Mouse (Mus musculus): ENCODE measurements around the gene Ehd1.

Ehd1 gene

DNA sequence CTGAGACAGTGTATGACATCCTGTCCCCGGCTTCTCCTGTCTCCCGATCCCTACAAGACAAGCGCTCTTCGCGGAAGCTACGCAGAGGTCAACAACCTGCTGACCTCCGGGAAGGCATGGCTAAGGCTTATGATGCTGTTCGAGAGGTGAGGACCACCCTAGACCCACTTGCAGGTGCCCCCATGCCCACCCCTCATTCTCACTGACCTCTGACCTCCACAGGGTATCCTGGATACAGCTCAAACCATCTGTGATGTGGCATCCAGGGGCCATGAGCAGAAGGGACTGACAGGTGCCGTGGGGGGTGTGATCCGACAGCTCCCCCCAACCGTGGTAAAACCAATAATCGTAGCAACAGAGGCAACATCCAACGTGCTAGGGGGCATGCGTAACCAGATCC, 15.1 kb upstream of the Ehd1 start:
- DNase-seq = peak; percentile 65

DNA sequence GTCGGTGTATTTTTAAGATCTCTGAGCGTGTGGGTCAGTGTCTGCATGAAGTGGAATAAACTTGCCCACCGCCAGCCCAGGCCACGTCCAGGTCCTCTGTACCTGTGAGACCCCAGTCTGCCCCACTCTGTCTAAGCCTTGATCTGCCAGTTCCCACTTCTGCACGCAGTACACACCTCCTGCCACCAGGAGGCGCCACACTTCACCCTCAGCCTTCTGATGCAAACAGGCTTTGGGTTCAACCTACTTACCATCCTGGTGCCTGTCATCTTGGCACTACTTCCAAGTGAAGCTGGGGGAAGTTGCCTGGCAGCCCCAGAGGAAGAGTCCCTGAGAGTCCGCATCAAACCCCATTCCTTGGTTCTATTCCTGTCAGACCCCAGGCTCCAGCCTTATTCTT, 14.3 kb upstream of the Ehd1 start:
- DNase-seq = peak; percentile 88

DNA sequence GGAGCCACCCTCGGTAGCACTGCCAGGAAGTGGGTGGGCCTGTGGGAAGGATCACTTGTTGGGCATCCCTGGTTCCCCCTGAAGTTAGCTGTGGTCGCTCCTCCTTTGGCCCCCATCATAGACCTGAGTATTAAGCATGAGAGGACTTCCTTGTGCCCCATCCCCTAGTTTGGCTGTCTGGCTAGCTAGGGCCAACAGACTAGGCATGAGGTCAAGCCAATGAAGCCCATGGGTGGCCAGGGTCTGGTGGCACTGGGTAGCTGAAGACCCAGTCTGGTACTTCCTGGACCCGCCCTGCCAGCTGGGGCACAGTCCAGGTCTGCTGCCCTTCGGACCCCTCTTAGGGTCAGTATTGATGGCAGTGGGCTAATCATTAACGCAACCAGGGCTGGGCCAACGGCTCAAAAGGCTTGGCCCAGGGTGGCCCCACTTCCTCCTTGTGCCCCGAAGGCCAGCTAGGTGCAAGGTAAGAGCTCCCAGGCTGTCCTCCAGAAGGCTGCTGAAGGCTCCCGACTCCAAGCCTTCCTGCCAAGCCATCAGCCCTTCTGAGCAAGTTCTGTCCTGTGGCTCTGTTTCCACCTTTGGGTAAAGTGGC, 13.6 kb upstream of the Ehd1 start:
- peak; percentile 66 for DNase-seq

DNA sequence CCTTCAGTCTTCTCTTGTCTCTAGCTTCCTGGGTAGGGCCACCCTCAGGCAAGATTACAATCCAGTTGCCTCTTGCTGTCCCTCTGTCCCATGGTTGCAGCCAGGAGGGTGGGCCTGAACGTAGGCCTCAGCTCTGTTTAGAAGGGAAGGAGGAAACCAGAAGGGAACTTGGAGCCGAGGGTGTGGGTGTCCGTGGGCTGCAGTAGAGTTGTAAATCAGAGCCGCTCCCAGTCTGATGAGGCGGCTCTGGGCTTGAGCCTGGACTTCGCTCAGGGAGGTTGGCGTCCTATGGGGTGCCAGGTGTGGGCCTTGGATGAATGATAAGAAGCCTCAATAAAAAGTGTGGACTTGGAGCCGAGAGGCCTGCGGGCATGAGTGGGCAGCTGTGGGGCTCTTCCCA, 12.3 kb upstream of the Ehd1 start:
- DNase-seq = no peak

DNA sequence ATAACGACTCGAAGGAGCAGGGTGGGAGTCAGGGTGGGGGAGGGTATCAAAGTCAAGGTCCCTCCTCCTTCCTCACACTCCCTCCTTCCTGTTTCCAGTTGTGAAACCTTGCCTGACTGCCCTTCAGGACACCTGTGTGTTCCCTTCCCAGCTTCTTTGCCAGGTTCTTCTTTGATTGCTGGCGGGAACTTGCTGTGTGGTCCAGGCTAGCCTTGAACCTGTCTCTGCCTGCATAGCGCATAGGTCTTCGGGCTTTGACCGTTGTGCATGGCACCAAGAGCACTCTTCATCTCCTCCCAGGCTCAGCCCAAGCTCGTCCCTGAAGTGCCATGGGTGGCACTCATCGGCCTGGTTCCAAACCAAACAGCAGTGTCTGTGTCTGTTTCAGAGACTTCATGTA, 11.6 kb upstream of the Ehd1 start:
- DNase-seq = no peak

DNA sequence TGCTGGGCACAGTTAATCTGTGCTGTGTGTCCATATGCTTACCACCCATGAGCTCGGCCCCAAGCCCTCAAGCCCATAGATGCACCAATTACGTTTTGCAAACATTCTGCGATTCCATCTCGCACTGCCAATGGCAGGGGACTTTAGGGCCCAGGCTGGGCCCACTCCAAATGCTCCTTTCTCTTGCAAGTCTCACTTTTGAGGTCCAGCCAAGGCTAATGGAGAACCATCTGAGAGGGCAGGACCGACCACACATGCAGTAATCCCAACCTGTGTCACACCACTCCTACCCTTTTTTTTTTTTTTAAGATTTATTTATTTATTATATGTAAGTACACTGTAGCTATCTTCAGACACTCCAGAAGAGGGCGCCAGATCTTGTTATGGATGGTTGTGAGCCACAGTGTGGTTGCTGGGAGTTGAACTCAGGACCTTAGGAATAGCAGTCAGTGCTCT, 10.8 kb upstream of the Ehd1 start:
- DNase-seq = peak; percentile 76

DNA sequence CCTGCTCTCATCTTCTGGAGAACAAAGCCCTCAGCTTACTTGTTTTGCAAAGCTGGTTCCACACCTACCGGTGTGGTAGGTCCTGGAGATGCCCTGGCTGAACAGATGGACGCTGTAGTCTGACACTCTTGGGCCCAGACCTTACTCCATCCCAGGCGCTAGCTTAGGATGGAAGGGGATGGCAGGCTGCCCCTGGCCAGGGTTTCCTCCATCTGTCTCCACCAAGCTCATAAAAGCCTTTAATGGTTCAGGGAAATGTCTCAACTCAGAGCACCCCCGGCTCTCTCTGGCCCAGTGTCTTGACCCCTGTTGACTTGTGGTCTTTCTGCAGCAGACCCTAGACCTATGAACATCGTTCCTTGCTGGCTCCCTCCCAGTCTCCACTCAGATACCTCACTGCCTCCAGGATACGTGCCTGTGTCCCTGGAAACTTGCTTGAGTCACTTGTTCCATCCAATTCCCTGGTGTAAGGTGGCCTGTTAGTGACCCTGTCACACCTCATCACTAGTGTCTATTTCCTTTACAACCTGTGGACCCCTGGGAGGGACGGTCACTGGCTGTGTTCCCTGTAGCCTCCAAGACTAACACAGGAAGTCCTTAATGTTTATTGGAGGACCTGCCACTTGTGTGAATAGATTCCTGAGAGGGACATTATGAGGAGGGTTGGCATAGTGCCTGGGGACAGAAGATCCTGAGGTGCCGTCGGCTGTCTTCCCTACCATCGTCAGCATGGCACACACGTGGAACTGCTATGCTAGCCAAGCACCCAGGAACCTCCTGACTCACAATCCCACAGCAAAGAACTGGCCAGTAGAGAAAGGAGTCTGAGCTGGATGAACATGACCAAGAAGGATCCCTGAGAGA, 9.0 kb upstream of the Ehd1 start:
- DNase-seq = peak; percentile 97

DNA sequence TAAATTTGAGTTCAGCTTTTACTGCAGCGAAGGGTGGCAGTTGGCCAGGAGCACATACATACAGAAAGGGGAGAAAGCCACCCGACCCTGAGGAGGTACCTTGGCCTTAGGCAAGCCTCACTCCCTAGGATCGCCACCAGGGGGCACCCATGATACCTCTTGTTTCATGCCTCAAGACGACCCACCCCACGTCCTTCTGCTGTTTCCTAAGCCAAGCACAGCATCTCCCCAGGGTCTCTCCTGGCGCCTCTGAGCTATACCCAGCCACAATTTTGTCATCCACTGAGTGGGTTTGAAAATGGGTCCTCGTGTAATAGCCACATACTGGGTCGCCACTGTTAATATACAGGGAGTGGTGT, 8.4 kb upstream of the Ehd1 start:
- DNase-seq = peak; percentile 90

DNA sequence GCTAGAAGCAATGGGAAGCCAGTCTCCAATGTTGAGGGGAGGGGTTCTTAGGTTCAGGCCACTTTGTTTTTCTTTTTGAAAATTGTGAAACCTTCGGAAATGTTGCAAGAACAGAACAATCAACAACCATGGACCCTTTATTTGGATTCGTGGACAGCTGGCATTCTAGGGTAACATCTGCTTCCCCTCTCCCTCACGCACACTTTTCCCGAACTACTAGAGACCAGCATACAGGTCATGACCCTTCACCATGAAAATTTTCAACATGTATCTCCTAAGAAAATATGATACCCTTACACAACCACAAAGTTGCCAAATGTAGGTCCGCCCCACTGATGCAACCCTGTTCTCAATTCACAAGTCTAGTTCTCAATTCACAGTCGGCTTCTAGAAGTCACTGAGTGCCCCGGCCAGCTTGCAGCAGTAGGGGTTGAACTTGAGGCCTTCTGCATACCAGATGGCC, 7.8 kb upstream of the Ehd1 start:
- DNase-seq = peak; percentile 50

DNA sequence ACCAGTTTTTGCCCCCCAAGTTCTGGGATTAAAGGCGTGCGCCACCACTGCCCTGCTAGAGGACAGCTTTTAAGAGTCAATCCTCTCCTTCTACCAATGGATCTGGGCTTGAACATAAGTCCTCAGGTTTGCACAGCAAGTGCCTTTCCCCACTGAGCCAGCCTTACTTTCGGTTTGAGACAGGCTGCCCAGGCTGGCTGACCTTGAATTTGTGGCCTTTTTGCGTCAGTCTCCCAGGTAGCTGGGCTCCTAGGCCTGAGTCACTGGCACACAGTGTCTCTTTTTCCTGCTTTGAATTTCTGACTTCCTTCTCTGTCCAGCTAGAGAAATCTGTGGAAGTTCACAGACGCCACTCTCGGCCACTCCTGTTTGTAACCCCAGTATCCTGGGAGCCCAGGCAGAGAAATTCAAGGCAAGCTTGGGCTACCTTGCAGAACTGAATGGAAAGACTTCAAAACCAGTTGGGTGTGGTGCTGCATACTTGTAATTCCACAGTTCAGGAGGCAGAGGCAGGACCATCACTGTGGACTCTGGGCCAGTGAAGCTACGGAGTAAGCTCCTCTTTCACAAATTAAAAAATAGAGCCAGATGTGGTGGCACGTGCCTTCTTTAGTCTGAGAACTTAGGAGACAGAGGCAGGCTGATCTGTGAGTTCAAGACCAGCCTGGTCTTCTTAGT, 6.6 kb upstream of the Ehd1 start:
- DNase-seq = no peak

DNA sequence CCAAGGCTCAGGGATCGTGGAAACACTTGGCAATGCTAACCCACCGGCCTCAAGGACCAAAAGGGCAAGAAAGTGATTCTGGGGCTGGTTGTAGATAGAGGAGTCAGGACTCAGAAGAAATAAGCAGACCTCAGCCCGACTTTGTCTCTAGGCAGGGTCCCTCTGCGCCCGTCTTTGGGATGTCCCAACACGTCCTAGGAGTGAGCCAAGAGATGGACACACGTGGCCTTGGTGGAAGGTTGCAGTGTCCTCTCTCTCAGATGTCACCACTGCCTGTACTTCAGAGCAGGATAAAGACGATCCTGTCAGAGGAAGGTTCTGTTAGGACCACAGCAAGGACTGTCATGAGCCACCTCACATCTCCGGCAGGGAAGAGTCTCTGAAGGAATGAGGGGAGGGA, 5.9 kb upstream of the Ehd1 start:
- no peak for DNase-seq

DNA sequence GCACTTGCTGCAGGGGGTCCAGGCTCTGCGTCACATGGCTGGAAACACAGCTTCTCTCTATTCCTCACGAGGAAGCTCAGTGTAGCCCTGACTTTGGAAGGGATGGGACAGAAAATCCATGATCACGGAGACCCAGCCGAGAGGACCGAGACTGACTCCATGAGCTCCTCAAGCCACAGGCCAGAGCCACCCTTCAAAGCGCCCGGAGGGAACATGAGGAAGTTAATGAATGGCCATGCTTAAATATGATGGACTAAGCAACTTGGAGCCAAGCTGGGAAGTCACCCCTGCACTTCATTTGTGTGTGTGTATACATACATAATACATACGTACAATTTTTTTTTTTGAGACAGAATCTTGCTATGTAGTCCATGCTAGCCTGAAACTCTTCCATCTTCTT, 5.3 kb upstream of the Ehd1 start:
- no peak for DNase-seq

DNA sequence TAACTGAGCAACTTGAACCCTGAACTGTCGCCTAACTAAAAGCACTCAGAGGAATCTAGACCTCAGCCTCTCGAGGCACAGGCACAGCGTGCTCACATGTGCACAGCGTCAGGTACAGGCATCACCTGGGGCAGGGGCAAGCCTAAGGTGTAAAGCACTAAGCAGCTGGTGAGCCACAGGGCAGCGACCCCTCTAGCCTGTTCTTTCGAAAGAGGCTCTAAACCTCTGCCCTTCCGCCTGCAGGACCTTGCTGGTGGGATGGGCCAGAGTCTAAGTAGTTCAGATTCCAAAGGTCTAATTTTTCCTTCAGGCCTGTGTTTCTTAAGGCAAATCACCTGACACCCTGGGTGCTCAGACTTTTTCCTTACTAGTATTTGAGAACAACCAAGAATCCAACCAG, 4.5 kb upstream of the Ehd1 start:
- no peak for DNase-seq

DNA sequence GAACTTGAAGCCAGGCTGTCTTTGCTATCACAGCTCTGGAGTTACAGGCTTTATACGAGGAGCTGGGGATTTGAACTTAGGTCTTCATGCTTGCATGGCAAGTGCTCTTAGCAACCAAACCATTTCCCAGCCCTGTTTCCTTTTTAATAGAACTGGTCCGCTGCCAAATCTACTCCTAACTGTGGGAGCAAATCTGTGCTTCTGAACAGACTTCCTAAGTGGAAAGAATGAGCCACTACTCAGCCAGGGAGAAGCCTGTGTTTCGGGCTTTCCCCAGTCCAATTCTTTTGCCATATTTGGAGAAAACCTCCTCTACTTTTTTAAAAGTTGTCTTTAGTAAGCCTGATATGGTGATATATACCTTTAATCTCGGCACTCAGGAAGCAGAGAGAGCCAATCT, 3.8 kb upstream of the Ehd1 start:
- no peak for DNase-seq

DNA sequence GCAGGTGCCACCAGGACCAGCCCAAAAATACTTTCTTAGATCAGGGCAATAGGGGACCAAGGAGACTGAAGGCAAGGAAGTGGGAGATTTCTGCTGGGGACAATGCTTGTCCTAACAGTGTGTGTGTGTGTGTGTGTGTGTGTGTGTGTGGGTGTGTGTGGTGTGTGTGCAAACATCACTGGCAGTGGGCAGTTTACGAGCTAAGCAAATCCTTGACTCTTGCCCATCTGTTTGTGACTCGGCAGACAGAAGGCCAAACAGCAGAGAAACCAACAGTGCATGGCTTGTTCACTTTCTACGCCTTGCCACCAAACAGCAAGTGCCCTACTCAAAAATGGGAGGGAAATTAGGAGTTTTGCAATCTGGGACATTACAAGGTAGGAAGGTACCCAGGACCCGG, 2.9 kb upstream of the Ehd1 start:
- DNase-seq = peak; percentile 56

DNA sequence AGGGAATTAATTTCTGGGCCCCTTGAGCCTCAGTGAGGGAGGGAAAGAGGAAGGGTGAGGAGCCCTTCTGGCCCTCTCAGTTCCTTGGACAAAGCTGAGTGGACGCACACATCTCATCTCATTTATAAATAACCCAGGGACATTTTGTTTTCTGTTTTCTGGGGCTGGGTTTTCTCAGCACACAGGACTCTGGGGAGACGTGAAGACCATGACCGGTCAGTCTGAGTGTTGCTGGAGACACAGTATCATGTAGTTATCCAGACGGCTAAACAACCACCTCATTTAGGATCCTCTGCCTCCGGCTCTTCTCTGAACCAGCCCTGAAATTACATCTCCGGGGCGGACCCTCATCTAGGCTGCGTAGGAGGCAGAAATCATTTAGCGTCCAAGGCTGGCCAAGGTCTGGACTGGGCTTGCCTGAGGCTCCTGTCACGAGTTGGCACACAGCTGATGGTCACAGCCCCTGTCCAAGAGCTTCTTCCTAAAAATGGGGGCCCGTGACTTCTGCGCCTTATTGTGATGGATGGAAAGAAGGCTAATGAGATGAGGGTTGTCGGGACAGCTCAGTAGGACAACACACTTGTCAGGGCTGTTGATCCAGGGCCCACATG, 2.4 kb upstream of the Ehd1 start:
- peak; percentile 67 for DNase-seq

DNA sequence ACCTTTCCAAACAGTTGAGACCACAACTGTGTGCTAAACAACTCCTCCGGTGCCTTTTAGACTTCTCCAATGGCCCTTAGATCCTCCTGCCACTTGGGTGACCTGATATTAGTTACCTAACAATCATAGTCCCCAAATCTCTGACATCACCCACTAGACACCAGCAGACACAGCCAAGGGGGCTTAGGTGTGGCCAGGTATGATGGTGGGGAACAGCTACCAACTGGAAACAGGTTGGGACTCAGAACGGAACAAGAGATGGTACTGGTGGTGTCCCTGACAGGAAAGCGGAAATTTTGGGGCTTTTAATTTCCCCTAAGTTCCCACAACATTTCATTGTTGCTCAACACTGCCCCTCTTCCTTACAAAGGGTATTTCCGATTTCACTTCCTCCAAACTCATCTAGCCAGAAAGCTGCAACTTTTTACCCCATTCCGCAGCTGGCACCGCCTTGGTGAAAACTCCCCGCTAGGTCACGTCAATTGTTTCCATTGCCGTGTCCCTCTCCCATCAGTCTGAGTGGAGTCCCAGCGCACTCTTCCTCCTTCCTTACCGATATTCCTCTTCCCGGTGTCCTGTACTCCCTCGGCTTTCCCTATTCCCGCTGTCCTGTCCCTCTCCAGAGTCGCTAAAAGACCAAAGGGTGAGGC, 660 bp upstream of the Ehd1 start:
- DNase-seq = peak; percentile 63

DNA sequence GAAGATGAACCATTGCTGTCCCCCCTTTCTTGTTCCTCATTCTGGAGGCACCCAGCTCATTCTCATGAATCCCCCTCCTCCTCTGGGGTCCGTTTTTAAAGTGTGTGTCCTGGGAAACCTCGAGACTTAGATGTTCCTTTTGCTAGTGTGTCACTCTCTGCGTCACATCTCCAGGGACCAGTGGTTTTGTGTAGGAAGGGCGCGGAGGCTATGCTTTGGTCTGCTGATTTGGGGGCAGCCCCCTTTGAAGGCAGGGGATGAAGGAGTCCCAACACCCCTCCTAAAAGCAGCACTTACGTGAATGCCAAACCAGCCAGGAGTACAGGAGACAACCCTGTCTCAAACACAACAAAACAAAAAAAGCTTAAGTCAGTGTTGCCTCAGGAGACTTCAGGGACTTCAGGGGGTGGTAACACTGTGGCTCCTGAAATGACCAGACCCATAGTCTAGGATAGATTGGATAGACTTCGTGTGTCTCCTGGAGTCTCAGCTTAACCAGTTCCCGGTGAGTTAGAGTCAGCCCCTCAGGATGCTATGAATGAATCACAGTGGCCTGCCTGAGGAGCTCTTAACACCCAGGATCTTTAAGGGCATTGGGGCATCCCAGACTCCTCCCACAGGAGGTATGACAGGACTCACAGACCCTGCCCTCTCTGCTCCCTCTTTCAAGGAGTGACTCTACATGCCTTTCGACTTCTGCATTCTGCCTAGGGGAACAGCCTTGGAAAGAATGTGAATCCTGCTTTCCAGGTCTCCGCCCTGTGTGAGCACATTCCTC, 1.3 kb downstream of the Ehd1 start:
- peak; percentile 80 for DNase-seq

DNA sequence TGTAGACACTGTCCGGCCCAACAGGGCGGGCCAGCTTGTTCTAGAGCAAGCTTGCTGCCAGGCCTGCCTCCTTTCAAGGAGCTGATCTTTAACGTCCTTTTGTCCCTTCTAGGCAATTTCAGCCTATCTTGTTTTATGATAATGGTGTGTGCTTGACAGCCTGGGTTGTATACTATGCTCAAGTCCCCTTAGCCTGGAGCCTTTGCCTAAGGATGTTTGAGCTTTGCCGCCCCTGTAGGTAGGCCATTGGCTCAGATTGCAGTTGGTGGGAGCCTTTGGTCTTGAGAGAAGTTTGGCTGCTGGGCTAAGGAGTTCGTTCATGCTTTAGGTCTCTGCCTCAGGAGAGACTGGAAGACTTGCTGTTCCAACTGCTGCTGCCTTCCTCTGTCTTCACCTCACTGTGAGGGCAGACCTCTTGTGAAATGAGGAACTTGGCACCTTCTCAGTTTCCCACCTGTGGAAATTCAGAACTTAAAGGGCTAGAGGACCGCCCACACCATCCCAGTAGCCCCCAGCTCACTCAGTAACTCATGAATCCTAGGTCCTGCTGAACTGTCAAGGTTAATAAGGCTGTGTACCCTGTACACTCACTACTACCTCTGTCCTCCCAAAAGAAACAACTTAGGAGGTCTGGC, 2.0 kb downstream of the Ehd1 start:
- no peak for DNase-seq

DNA sequence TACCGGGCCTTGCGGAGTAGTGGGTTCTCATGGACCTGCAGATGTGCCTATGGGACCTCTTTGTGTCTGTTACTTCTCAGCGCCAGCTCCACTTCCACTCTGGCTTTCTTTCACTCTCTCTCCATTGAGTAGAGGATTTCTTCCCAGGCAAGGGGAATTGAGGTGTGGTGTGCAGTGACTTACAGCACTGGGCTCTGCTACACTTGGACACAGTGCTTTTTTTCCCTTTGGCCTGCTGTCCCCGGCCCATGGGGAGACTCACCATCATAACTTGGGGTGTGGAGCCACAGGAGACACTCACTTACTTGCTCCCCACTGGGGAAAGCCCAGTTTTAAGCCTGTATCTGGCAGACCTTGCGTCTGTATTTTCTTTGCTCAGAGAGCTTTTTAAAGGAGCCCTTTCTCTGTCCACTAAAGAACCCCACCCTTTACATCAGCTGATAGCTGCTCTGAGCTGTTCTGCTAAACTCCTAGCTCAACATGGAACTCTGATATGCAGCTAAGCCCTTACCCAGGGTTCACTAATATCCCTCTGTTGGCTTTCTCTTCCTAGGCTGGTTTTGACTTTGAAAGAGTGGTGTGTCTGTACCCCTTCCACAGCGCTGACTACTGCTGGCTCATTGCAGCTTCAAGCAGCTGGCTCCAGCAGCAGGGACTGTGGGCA, 3.1 kb downstream of the Ehd1 start:
- no peak for DNase-seq

DNA sequence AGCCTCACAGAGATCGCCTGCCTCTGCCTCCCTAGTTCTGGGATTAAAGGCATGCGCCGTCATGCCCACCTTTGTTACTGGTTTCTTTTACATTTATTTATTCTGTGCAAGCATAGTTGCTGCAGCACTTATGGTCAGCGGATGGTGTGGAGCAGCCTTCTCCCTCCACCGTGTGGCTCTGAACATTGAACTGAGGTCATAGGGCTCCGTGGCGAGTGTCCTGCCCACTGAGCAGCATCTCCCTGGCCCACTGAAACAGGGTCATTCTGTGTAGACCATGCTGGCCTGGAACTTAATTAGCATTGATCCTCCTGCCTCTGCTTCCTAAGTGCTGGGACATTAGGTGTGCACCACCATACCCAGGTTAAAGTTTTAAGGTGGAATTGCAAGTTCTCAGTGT, 4.0 kb downstream of the Ehd1 start:
- no peak for DNase-seq
